Mouse (Mus musculus): ENCODE results near the gene Col4a2. TPM values are rescaled to one million over a fixed set of nuclear protein-coding genes. Genes with fewer than 3 reads are reported as not detected.

Col4a2 gene
- total RNA-seq, 1 experiment from 2014 or later = 3.4 TPM

- no peak for ATAC-seq (replicated peaks; ENCODE audit: insufficient number of reproducible peaks, low FRiP score, low TSS enrichment, poor library complexity, severe bottlenecking)
Observed at GRCm38 (mm10) chr8:11395601-11396000, 83.0 kb downstream of the Col4a2 start.

DNA sequence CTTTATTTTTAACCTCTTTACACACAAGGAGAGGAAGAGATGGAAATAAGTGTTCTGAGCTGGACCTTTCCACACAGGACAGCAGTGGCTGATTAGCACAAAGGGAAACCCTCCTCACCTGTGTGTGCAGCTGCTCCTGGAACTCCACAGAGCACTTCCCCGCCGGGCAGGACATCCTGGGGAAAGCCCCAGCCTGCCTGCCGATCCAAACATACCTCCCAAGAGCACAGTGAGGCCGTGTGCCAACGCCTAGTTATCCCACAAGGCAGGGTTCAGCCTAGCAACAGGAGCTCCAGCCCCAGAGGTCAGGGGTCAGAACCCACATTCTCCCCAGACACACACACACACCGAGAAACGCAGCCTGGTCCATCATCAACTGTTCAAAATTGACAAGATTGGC is 83.5 kb downstream of the Col4a2 start:
- ATAC-seq (replicated peaks; ENCODE audit: insufficient number of reproducible peaks, low FRiP score, low TSS enrichment, poor library complexity, severe bottlenecking) = no peak

DNA sequence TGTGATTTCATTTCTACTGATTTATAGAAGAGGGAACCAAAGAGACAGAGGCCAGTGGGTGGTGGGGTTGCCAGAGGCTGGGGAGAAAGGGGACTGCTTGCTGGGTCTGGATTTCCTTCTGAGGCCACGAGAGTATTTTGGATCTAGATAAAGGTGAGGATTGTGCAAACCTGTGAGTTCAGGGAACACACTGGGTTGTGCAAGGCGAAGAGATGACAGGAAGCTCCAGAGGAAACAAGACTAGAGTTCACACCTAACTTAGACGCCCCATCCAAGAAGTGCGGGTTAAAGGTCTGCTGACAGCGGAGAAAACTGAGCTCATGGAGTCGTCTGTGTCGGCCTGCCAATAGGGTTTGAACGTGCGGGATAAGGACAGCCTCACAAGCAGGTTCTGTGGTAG is 84.5 kb downstream of the Col4a2 start:
- no peak for ATAC-seq (replicated peaks; ENCODE audit: insufficient number of reproducible peaks, low FRiP score, low TSS enrichment, poor library complexity, severe bottlenecking)

DNA sequence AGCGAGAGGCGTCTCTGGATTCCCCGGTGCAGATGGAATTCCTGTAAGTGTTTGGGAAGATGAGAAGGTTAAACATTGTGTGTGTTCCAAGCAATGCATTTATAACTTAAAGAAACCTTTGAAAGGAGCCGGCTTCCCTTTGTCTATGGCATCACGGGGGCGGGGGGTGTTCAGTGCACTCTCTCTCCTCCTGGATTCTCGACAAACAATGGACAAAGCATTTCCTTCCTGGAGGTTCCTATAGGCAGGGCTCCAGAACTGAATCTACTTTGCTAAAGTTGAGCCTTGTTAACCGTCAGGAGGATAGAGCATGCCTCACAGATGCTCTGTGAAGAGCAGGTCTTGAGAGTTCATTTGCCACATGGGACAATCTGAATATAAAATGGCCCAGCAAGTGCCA is 87.1 kb downstream of the Col4a2 start:
- no peak for ATAC-seq (replicated peaks; ENCODE audit: insufficient number of reproducible peaks, low FRiP score, low TSS enrichment, poor library complexity, severe bottlenecking)

DNA sequence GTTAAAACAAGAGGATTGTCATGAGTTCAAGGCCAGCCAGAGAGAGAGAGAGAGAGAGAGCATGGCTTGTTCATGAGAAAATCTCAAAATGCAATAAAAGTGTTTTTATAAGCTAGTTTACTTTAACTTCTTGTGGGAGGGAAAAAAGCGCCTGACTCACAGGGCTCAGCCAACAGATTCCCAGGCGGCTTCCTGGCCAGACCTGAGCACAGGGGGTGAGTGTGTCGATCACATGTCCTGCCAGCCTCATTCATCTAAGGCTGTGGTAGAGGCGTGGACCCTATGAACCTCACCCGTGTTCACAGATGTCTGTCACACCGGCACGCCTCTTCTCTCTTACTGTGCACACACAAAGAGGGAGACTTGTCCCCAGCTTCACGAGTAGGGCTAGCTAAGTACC is 87.6 kb downstream of the Col4a2 start:
- no peak for ATAC-seq (replicated peaks; ENCODE audit: insufficient number of reproducible peaks, low FRiP score, low TSS enrichment, poor library complexity, severe bottlenecking)

GRCm38 (mm10) chr8:11401183-11401582 is 88.6 kb downstream of the Col4a2 start:
- no peak for ATAC-seq (replicated peaks; ENCODE audit: insufficient number of reproducible peaks, low FRiP score, low TSS enrichment, poor library complexity, severe bottlenecking)

GRCm38 (mm10) chr8:11402220-11402619 is 89.6 kb downstream of the Col4a2 start:
- no peak for ATAC-seq (replicated peaks; ENCODE audit: insufficient number of reproducible peaks, low FRiP score, low TSS enrichment, poor library complexity, severe bottlenecking)

DNA sequence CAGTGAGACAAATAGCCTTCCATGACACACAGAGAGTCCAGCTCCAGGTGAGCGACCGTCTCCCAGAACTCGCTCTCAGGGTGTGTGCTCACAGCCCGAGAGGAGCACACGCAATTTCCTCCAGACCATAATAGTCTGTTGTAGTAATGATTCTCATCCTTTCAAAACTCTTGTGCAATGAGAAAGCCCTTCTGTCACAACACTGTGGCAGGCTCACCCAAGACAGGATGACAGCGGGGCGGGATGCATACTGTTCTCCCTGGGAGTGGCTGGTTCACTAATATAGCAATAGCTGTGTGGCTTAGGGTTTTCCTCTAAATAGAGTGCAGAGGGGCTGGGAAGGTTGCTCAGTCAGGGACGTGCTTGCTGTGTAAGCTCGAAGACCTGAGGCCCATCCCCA is 91.2 kb downstream of the Col4a2 start:
- peak; percentile 93 for ATAC-seq (replicated peaks; ENCODE audit: insufficient number of reproducible peaks, low FRiP score, low TSS enrichment, poor library complexity, severe bottlenecking)

- no peak for ATAC-seq (replicated peaks; ENCODE audit: insufficient number of reproducible peaks, low FRiP score, low TSS enrichment, poor library complexity, severe bottlenecking)
Observed at GRCm38 (mm10) chr8:11404614-11405013, 92.0 kb downstream of the Col4a2 start.

- ATAC-seq (replicated peaks; ENCODE audit: insufficient number of reproducible peaks, low FRiP score, low TSS enrichment, poor library complexity, severe bottlenecking) = no peak
Observed at GRCm38 (mm10) chr8:11405722-11406481, 93.3 kb downstream of the Col4a2 start.

DNA sequence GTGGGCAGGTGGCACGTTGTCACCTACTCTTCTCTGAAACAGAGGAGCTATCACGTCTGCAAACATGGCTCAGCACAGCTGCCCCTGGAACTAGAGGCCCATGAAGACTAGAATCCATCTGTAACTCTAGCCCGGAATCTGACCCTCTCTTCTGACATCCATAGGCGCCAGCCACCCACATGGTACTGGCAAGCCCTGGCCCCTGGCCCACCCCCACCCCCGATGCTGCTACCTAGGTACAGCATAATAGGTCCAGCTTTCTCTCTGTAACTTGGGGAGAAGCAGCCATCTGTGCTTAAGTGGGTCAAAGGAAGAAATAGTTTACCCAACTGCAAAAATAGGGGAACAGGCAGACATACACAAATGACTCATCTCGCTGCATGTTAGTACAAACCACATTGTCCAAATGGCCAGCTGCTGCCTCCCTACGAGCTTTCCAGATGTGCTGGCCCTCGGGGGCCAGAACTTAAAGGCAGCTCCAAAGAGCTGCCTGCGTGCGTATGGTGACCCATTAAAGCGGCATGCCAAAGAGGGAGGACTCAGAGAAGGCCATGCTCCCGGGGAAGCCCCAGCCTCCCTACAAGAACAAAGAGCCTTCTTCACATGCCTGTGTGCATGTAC is 99.0 kb downstream of the Col4a2 start:
- ATAC-seq (replicated peaks; ENCODE audit: insufficient number of reproducible peaks, low FRiP score, low TSS enrichment, poor library complexity, severe bottlenecking) = peak; percentile 53

DNA sequence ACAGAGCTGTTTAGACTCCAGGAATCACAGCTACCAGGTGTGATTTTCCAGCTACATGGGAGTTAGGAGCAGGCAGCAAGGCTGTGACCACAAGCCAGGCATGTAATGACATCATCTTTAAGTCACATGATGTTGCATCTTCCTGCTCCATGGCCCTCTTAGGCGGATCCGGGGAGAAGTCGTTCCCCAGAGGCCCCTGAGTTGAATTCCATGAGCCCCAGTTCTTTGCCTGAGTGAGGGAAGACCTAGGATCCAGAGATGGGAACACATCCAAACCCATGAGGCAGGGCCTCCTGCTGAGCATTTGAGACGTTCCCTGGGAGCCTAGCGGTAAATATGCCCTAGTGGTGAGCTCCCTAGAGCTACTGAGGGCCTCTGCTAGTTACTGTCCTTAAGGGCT is 99.8 kb downstream of the Col4a2 start:
- no peak for ATAC-seq (replicated peaks; ENCODE audit: insufficient number of reproducible peaks, low FRiP score, low TSS enrichment, poor library complexity, severe bottlenecking)

DNA sequence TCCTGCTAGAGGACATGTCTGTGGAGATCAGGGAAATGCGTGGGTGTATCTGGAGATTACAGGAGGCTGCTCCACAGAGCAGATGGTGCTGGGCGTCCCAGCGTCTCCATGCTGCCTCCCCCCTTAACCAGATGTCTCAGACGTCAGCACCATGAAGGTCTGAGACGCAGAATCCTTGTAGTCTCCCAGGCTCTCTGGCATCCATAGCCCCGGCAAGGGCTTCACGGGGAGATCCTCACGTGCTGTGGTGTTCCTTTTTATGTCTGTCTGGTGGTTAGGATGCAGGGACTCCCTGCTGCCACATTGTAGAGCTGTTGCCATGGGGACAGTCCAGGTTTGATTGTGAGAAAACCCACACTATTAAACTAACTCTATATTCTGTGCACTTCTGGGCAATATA is 101.7 kb downstream of the Col4a2 start:
- no peak for ATAC-seq (replicated peaks; ENCODE audit: insufficient number of reproducible peaks, low FRiP score, low TSS enrichment, poor library complexity, severe bottlenecking)

DNA sequence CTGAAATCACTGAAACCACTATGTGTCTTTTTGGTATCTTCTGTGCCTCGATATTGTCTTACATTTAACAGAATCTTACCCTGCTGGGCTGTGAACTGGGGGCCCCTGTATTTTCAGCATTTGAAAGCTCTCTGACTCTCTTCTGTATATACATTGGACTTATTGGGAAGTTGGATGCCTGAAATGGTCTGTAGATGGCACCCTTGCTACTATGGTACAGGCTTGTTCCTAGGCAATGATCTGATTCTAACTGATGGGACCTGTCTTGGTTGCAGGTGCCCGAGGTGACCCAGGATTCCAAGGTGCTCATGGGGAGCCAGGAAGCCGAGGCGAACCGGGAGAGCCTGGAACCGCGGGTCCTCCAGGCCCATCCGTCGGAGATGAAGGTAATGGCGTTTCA is 102.5 kb downstream of the Col4a2 start:
- no peak for ATAC-seq (replicated peaks; ENCODE audit: insufficient number of reproducible peaks, low FRiP score, low TSS enrichment, poor library complexity, severe bottlenecking)

DNA sequence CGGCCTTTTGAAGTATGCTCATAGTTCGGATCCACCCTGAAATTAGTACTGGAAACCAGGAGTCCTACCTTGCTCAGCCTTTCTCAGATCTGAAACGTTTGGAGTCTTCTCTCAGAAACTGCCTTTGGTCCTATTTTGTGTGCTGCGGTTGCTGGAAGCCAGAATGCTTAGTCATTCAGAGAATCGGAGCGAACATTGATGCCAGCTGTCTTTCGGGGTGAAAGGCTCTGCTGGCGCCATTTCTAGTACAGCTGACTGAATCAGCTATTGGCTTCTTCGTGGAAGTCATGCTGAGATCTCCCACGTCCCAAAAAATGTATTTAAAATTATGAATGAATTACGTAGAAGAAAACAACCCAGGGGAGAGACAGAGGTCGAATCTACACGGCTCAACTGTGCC is 105.2 kb downstream of the Col4a2 start:
- no peak for ATAC-seq (replicated peaks; ENCODE audit: insufficient number of reproducible peaks, low FRiP score, low TSS enrichment, poor library complexity, severe bottlenecking)

DNA sequence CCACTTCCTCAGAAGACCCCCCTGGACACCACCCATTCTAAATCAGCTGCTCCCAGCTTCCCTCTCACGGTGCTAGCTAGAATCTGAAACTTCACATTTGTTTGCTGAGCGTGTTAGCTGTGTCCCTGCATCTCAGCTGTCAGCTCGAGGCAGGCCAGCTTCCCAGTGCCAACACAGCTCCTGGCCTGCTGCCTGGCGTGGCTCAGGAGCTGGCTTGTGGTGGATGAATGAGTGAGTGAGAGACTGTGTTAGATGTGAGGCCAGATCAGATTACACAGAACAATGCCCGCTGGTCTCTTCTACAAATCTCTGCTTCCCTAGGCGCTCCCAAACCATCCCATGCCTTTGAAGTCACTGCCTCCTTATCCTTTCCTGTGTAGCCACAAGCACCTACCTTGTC is 106.6 kb downstream of the Col4a2 start:
- no peak for ATAC-seq (replicated peaks; ENCODE audit: insufficient number of reproducible peaks, low FRiP score, low TSS enrichment, poor library complexity, severe bottlenecking)

- peak; percentile 77 for ATAC-seq (replicated peaks; ENCODE audit: insufficient number of reproducible peaks, low FRiP score, low TSS enrichment, poor library complexity, severe bottlenecking)
Observed at GRCm38 (mm10) chr8:11419645-11420044, 107.0 kb downstream of the Col4a2 start.

GRCm38 (mm10) chr8:11421105-11421504 is 108.5 kb downstream of the Col4a2 start:
- no peak for ATAC-seq (replicated peaks; ENCODE audit: insufficient number of reproducible peaks, low FRiP score, low TSS enrichment, poor library complexity, severe bottlenecking)

DNA sequence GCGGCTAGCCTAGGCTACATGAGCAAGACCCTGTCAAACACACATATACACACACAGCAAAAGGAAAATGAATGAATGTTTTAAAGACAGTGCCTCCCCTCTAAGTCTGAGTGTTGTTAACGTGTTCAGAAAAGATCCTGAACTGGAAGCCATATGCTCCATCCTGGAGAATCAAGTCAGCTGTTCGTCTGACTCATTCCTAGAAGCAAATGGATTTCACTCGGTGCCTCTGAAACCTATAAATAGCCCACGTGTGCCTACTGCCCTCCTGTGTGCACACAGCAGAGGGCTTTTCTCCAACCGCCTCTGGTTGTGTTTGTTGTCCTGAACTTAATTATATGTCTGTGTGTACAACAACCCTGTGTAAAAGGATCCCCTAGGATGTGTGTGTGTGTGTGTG is 109.4 kb downstream of the Col4a2 start:
- no peak for ATAC-seq (replicated peaks; ENCODE audit: insufficient number of reproducible peaks, low FRiP score, low TSS enrichment, poor library complexity, severe bottlenecking)

GRCm38 (mm10) chr8:11423091-11423490 is 110.5 kb downstream of the Col4a2 start:
- no peak for ATAC-seq (replicated peaks; ENCODE audit: insufficient number of reproducible peaks, low FRiP score, low TSS enrichment, poor library complexity, severe bottlenecking)

Measured in monocyte, adult 5-6 weeks (primary cell).